Mouse (Mus musculus): Measurements from ENCODE around the gene Igsf9. TPM values are rescaled to one million over a fixed set of nuclear protein-coding genes. Genes with fewer than 3 reads are reported as not detected.

Gene Igsf9
- total and polyA plus RNA-seq, 3 experiments, result 2.7 to 6.5 (median 6.0) TPM

GRCm38 (mm10) chr1:172490261-172490661, 8.7 kb downstream of the Igsf9 start (continued):
- TF ChIP-seq IRF4 (IDR thresholded peaks at IDR 0.05; ENCODE audit: low read depth, low read length), result no peak

GRCm38 (mm10) chr1:172492047-172492446, 10.5 kb downstream of the Igsf9 start:
- H3K4me1 ChIP-seq (ENCODE audit: control insufficient read depth in 1 of 2, insufficient read depth in 2 of 2), result peaks cover 0 to 21% of the 10 kb centered on the region in 2 experiments; a peak in 2 of 4 replicates
- no peak overlapping the region for H3K4me2 ChIP-seq (ENCODE audit: insufficient read depth, low read depth, poor library complexity, severe bottlenecking)
- no peak overlapping the region for H3K4me3 ChIP-seq (replicated peaks in 1 of 3; ENCODE audit: low read depth in 2 of 3, low read length in 2 of 3, poor library complexity in 1 of 3)
- H3K27ac ChIP-seq (ENCODE audit: insufficient read depth, low read depth), result no peak overlapping the region
- in situ Hi-C loops (cut with MboI; ENCODE audit: low pct_ligation_motif_present, low pct_unique_long_range_greater_than_20kb, low sequenced_read_pairs), result no loop called here
- TF ChIP-seq POLR2AphosphoS2 (IDR thresholded peaks at IDR 0.05; ENCODE audit: low read depth, low read length), result no peak
- no peak for TF ChIP-seq UBTF (IDR thresholded peaks at IDR 0.05; ENCODE audit: low read depth, low read length)
- TF ChIP-seq EP300 (IDR thresholded peaks at IDR 0.05; ENCODE audit: low read length), result no peak
- TF ChIP-seq JUN (IDR thresholded peaks at IDR 0.05; ENCODE audit: insufficient read depth, low read depth, low read length), result no peak
- TF ChIP-seq ZMIZ1 (IDR thresholded peaks at IDR 0.05; ENCODE audit: low read depth, low read length), result no peak
- TF ChIP-seq SIN3A (IDR thresholded peaks at IDR 0.05; ENCODE audit: low read length), result no peak
- TF ChIP-seq SMC3 (IDR thresholded peaks at IDR 0.05; ENCODE audit: low read depth, low read length), result no peak
- TF ChIP-seq MXI1 (IDR thresholded peaks at IDR 0.05; ENCODE audit: low read depth, low read length), result no peak
- H3K27me3 ChIP-seq (replicated peaks), result no peaks in the 10 kb centered on the region
- H3K9ac ChIP-seq (ENCODE audit: insufficient read depth, low read depth), result no peak overlapping the region
- dilution Hi-C loops (cut with MboI; ENCODE audit: extremely low pct_ligation_motif_present, extremely low pct_unique_long_range_greater_than_20kb, low sequenced_read_pairs), result no loop called here
- DNase-seq (ENCODE audit: extremely low read depth), result no peak
- H3K9me3 ChIP-seq (replicated peaks; ENCODE audit: low read length), result no peaks in the 10 kb centered on the region
- H3K79me2 ChIP-seq (replicated peaks; ENCODE audit: control insufficient read depth, extremely low read depth, insufficient read depth, poor library complexity, severe bottlenecking), result no peaks in the 10 kb centered on the region
- H3K36me3 ChIP-seq (replicated peaks in 1 of 2; ENCODE audit: control insufficient read depth in 1 of 2, insufficient read depth in 1 of 2, low read length in 1 of 2), result peaks cover 6 to 66% of the 10 kb centered on the region in 2 experiments

DNA sequence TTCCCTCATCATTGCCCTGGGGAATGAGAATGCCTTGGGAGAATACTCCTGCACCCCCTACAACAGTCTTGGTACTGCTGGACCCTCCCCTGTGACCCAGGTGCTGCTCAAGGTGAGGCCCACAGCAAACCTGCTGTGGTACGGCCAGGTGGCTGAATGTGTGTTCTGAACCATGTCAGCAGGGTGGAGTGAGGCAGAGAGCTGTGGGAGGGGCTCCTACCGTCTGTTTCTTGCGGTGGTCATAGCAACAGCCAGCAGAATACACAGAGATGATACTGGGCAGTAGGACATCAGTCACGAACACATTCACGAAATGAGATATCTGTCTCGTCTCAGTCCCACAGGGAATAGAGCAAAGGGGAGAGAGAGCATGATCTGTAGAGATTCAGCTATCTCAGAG, 11.9 kb downstream of the Igsf9 start:
- Histone ChIP-seq H3K4me1 (ENCODE audit: control insufficient read depth in 1 of 2, insufficient read depth in 2 of 2) (peaks cover 0 to 21% of the 10 kb centered on the region in 2 experiments; a peak in 2 of 4 replicates), H3K27ac (ENCODE audit: insufficient read depth, low read depth) (no peak overlapping the region), H3K9ac (ENCODE audit: insufficient read depth, low read depth) (no peak overlapping the region), H3K9me3 (replicated peaks; ENCODE audit: low read length) (no peaks in the 10 kb centered on the region), H3K4me2 (ENCODE audit: insufficient read depth, low read depth, poor library complexity, severe bottlenecking) (no peak overlapping the region), H3K36me3 (replicated peaks in 1 of 2; ENCODE audit: control insufficient read depth in 1 of 2, insufficient read depth in 1 of 2, low read length in 1 of 2) (peaks cover 6 to 72% of the 10 kb centered on the region in 2 experiments), H3K4me3 (replicated peaks in 1 of 3; ENCODE audit: low read depth in 2 of 3, low read length in 2 of 3, poor library complexity in 1 of 3) (no peak overlapping the region), H3K79me2 (replicated peaks; ENCODE audit: control insufficient read depth, extremely low read depth, insufficient read depth, poor library complexity, severe bottlenecking) (no peaks in the 10 kb centered on the region), H3K27me3 (replicated peaks) (no peaks in the 10 kb centered on the region)
- in situ Hi-C loops (cut with MboI; ENCODE audit: low pct_ligation_motif_present, low pct_unique_long_range_greater_than_20kb, low sequenced_read_pairs) (no loop called here), dilution Hi-C loops (cut with MboI; ENCODE audit: extremely low pct_ligation_motif_present, extremely low pct_unique_long_range_greater_than_20kb, low sequenced_read_pairs) (no loop called here)
- no peak for TF ChIP-seq MEF2A (IDR thresholded peaks at IDR 0.05; ENCODE audit: borderline replicate concordance, low read depth, low read length)
- no peak for TF ChIP-seq MAZ (IDR thresholded peaks at IDR 0.05; ENCODE audit: low read depth, low read length)
- TF ChIP-seq SIN3A (IDR thresholded peaks at IDR 0.05; ENCODE audit: low read length), result no peak
- no peak for TF ChIP-seq JUN (IDR thresholded peaks at IDR 0.05; ENCODE audit: insufficient read depth, low read depth, low read length)
- TF ChIP-seq ELF1 (IDR thresholded peaks at IDR 0.05; ENCODE audit: low read depth, low read length), result no peak
- no peak for TF ChIP-seq ZMIZ1 (IDR thresholded peaks at IDR 0.05; ENCODE audit: low read depth, low read length)
- no peak for TF ChIP-seq MYC (IDR thresholded peaks at IDR 0.05; ENCODE audit: low read depth, low read length)
- TF ChIP-seq CTCF (conservative IDR thresholded peaks at IDR 0.05 in 1 of 2, IDR thresholded peaks at IDR 0.05 in 1 of 2; ENCODE audit: low read depth in 2 of 2, low read length in 2 of 2), result no peak
- no peak for TF ChIP-seq TCF12 (IDR thresholded peaks at IDR 0.05; ENCODE audit: low read depth, low read length)
- TF ChIP-seq ETS1 (conservative IDR thresholded peaks at IDR 0.05; ENCODE audit: low read depth, low read length), result no peak
- TF ChIP-seq CHD1 (IDR thresholded peaks at IDR 0.05; ENCODE audit: low read depth, low read length), result no peak
- TF ChIP-seq EP300 (IDR thresholded peaks at IDR 0.05; ENCODE audit: low read length), result no peak
- no peak for TF ChIP-seq NRF1 (IDR thresholded peaks at IDR 0.05; ENCODE audit: low read depth, low read length)
- no peak for TF ChIP-seq USF2 (conservative IDR thresholded peaks at IDR 0.05; ENCODE audit: low read depth, low read length)
- no peak for TF ChIP-seq KAT2A (IDR thresholded peaks at IDR 0.05; ENCODE audit: insufficient replicate concordance, low read length)
- no peak for DNase-seq (ENCODE audit: extremely low read depth)

Measured in CH12.LX (cell line).